Mouse (Mus musculus) testis, postnatal 10 days (tissue): ENCODE measurements around the gene Ppfia4.
A peak's percentile ranks its signal among the peaks of the same experiment; 100 is the strongest.

Experiments used
- DNase-seq: peaks from one replicate; pipeline ENCODE4 v3.0.0; 2021; ENCODE audit warnings: low spot score

The Ppfia4 gene

GRCm38 (mm10) chr1:134339162-134339561 is 6.4 kb upstream of the Ppfia4 start:
- DNase-seq: no peak

GRCm38 (mm10) chr1:134336958-134337710 is 4.4 kb upstream of the Ppfia4 start:
- peak; percentile 45 for DNase-seq

- DNase-seq: peak; percentile 56
Observed at GRCm38 (mm10) chr1:134335924-134336810, 3.4 kb upstream of the Ppfia4 start.

- peak; percentile 38 for DNase-seq
Observed at GRCm38 (mm10) chr1:134335211-134335923, 2.6 kb upstream of the Ppfia4 start.

GRCm38 (mm10) chr1:134334111-134334827 is 1.5 kb upstream of the Ppfia4 start:
- DNase-seq: peak; percentile 40

- peak; percentile 36 for DNase-seq
Observed at GRCm38 (mm10) chr1:134333371-134334110, 813 bp upstream of the Ppfia4 start.

GRCm38 (mm10) chr1:134331879-134332635 is 671 bp downstream of the Ppfia4 start:
- peak; percentile 90 for DNase-seq

- DNase-seq: no peak
Observed at GRCm38 (mm10) chr1:134326841-134327346, 5.8 kb downstream of the Ppfia4 start.

GRCm38 (mm10) chr1:134322591-134322990 is 10.1 kb downstream of the Ppfia4 start:
- peak; percentile 66 for DNase-seq

GRCm38 (mm10) chr1:134320691-134321301 is 11.9 kb downstream of the Ppfia4 start:
- DNase-seq: no peak

- DNase-seq: no peak
Observed at GRCm38 (mm10) chr1:134318261-134318660, 14.5 kb downstream of the Ppfia4 start.

- no peak for DNase-seq
Observed at GRCm38 (mm10) chr1:134316361-134316760, 16.4 kb downstream of the Ppfia4 start.

- no peak for DNase-seq
Observed at GRCm38 (mm10) chr1:134315181-134315580, 17.5 kb downstream of the Ppfia4 start.

- DNase-seq: no peak
Observed at GRCm38 (mm10) chr1:134311760-134312159, 21.0 kb downstream of the Ppfia4 start.

- no peak for DNase-seq
Observed at GRCm38 (mm10) chr1:134310729-134311128, 22.0 kb downstream of the Ppfia4 start.

GRCm38 (mm10) chr1:134310291-134310690 is 22.4 kb downstream of the Ppfia4 start:
- DNase-seq: no peak

GRCm38 (mm10) chr1:134307409-134307808 is 25.3 kb downstream of the Ppfia4 start:
- no peak for DNase-seq

GRCm38 (mm10) chr1:134304940-134305339 is 27.8 kb downstream of the Ppfia4 start:
- DNase-seq: no peak

- no peak for DNase-seq
Observed at GRCm38 (mm10) chr1:134302568-134303238, 30.0 kb downstream of the Ppfia4 start.
